Mouse (Mus musculus) neutrophil, adult 59 days (primary cell): ENCODE results near the gene Cdk5rap2. TPM values are rescaled to one million over a fixed set of nuclear protein-coding genes. Genes with fewer than 3 reads are reported as not detected.

Experiments used
- total RNA-seq, 2 experiments: library from RNA; stranded (reverse); gene quantifications; 1 replicate in 1 of 2; 2 replicates in 1 of 2; pipeline ENCODE4 v1.2.4; 2023

The Cdk5rap2 gene
- 10 to 100 TPM; 17.6 to 25.6 TPM for total RNA-seq

DNA sequence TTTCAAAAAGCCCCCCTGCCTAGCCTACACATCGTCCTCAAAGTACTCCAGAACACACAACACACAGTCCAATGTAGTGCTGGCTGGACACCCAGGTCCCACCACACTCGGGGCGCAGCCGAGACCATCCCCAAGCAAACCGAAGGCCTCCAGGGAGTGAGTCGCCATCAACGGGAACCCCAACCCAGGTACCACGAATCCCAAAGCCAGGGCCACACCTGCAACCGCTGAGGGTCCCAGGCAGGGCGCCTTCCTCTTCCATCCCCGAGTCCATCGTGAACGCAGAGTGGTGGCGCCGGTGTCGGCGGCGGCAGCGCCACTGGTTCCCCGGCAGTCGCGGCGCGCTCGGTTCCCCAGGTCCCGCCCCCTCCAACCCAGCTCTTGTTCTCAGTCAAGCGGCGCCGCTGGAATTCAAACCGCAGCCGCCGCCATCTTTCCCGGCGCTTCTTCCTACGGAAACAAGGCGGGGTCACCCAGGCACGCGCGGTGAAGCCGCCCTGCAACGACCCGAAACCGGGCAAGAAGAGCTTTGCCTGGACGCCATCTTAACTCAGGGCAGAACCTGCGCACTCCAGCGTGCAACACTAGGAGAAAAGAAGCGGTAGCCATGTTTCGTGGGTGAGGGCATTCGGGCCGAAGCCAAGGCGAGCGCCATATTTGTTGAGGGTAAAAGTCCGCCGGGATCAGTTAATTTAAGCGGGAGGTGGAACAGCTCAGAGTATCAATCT, at the start of gene Cdk5rap2:
TSS of gene Cdk5rap2 (minus strand) at position 450 of the 728 bp plus-strand sequence.

Other genes starting within 250 kb of the Cdk5rap2 start
- gene Megf9, start 124.6 kb upstream of the Cdk5rap2 start, total RNA-seq = 100 to 1,000 TPM; 146 to 153 TPM